Mouse (Mus musculus) myocyte (in vitro differentiated cells): ENCODE measurements around the gene Hoxd3.

Source experiments
- CEBPB ChIP-seq: IDR thresholded peaks from 2 replicates; pipeline ENCODE4 v1.6.1; 2011; ENCODE audit warnings: mild to moderate bottlenecking, moderate library complexity; ENCODE audit not compliant: poor library complexity, insufficient read depth, severe bottlenecking
- E2F4 ChIP-seq: IDR thresholded peaks from one replicate; pipeline ENCODE4 v1.6.1; 2011; ENCODE audit warnings: mild to moderate bottlenecking, control low read depth, moderate library complexity; ENCODE audit not compliant: insufficient read depth
- MAX ChIP-seq: IDR thresholded peaks from one replicate; pipeline ENCODE4 v1.6.1; 2011; ENCODE audit warnings: low read depth, mild to moderate bottlenecking, control low read depth
- MYOD1 ChIP-seq, 3 experiments: IDR thresholded peaks; one replicate each; pipeline ENCODE4 v1.6.1; 2011; ENCODE audit warnings: control low read depth in 2 of 3, low read depth in 2 of 3, mild to moderate bottlenecking in 2 of 3, moderate library complexity in 1 of 3; ENCODE audit not compliant: insufficient read length in 2 of 3, control insufficient read depth in 1 of 3
- MYOG ChIP-seq, 3 experiments: IDR thresholded peaks; one replicate each; pipeline ENCODE4 v1.6.1; 2011; ENCODE audit warnings: control low read depth in 2 of 3, low read depth in 2 of 3, mild to moderate bottlenecking in 2 of 3; ENCODE audit not compliant: insufficient read length in 2 of 3, control insufficient read depth in 1 of 3, insufficient read depth in 1 of 3
- POLR2A ChIP-seq: IDR thresholded peaks from one replicate; pipeline ENCODE4 v1.6.1; 2011; ENCODE audit warnings: low read depth, mild to moderate bottlenecking, control low read depth, moderate library complexity; ENCODE audit not compliant: insufficient read length
- POLR2AphosphoS2 ChIP-seq: IDR thresholded peaks from one replicate; pipeline ENCODE4 v1.6.1; 2011; ENCODE audit warnings: low read depth, control low read depth; ENCODE audit not compliant: insufficient read length
- TCF12 ChIP-seq: IDR thresholded peaks from one replicate; pipeline ENCODE4 v1.6.1; 2011; ENCODE audit warnings: mild to moderate bottlenecking, control low read depth; ENCODE audit not compliant: poor library complexity, insufficient read depth, severe bottlenecking
- USF1 ChIP-seq: IDR thresholded peaks from one replicate; pipeline ENCODE4 v1.6.1; 2011; ENCODE audit warnings: low read depth, mild to moderate bottlenecking, control low read depth, moderate library complexity

DNA sequence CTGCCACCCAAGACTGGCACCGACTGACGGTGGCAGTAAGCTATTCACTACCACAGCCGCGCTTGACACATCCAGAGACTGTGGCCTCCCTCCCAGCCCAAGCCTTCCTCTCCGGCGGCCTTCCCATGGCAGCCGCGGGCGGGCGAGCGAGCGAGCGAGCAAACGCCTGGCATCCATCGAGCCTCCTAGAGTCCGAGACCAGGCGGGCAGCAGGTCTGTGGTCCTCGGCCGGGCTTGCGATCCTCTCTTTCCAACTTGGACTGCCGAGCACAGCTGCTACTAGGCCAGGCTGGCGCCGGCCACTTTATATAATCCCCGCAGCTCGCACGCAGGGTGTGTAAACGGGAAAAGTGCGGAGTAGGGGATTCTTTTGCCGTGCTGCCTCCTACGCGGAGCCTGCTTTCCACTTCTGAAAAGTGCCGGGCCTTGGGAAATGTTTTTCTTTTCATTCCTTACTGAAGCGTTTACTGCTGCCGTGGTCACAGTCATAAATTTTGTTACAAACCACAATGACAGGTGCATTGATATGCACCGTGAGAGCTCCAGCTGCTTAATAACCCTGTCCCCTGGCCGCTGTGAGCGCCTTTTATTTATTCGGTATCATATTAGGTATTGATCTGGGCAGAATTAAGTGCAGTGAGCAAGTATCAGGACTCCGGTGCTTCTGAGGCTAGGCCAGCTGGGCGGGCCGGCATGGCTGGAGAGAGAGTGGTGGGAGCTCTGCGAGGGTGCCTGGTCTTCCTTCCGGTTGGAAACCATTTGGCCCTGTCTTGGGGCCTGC is 28.8 kb downstream of the Hoxd3 start:
- TF ChIP-seq POLR2A (no peak), MAX (no peak), E2F4 (no peak), POLR2AphosphoS2 (no peak), MYOG (IDR thresholded peaks at IDR 0.05; ENCODE audit: control insufficient read depth in 1 of 3, insufficient read depth in 1 of 3, insufficient read length in 2 of 3, low read depth in 2 of 3) (peak in 1 of 3 experiments; percentile 18), USF1 (no peak), TCF12 (no peak), MYOD1 (IDR thresholded peaks at IDR 0.05; ENCODE audit: control insufficient read depth in 1 of 3, insufficient read length in 2 of 3, low read depth in 2 of 3) (no peak), CEBPB (no peak)
